ENCODE assay signal across 15 mouse cellular contexts in genomic region chr1:37630412-37631210, GRCm38 (mm10).
"Had no signal": no experiment of that assay in that cellular context is flagged by ENCODE, and none has a peak within 500 bp of the region (broad histone marks: within the 10 kb centered on the region; RNA-seq: fewer than 3 reads in every experiment).

No protein-coding gene starts in this region.

- H3K4me1 ChIP-seq: kidney, embryonic 15.5 days; liver, embryonic 12.5 days; midbrain, embryonic 12.5 days; neural tube, embryonic 13.5 days had no signal

- H3K4me2 ChIP-seq: kidney, embryonic 15.5 days; limb, embryonic 13.5 days; liver, embryonic 12.5 days; midbrain, embryonic 12.5 days; neural tube, embryonic 13.5 days had no signal

- DNase-seq: kidney, adult 2 months; kidney, postnatal 14 days; left cerebral cortex, postnatal 4 days; retina, postnatal 1 day; right cerebral cortex, postnatal 14 days; thymus, adult 18-20 months; thymus, postnatal 14 days had no signal

- H3K4me3 ChIP-seq: kidney, embryonic 15.5 days; limb, embryonic 13.5 days; liver, embryonic 12.5 days; midbrain, embryonic 12.5 days; neural tube, embryonic 13.5 days had no signal

- H3K36me3 ChIP-seq: kidney, embryonic 15.5 days; limb, embryonic 13.5 days; liver, embryonic 12.5 days; midbrain, embryonic 12.5 days; neural tube, embryonic 13.5 days had no signal

- H3K9ac ChIP-seq: kidney, embryonic 15.5 days; limb, embryonic 13.5 days; liver, embryonic 12.5 days; midbrain, embryonic 12.5 days; neural tube, embryonic 13.5 days had no signal

- H3K27ac ChIP-seq: hindbrain, postnatal 0 days; kidney, embryonic 15.5 days; limb, embryonic 13.5 days; liver, embryonic 12.5 days; macrophage; midbrain, embryonic 12.5 days; neural tube, embryonic 13.5 days had no signal

- H3K9me3 ChIP-seq: kidney, embryonic 15.5 days; limb, embryonic 13.5 days; liver, embryonic 12.5 days; midbrain, embryonic 12.5 days; neural tube, embryonic 13.5 days had no signal

- H3K27me3 ChIP-seq: kidney, embryonic 15.5 days; limb, embryonic 13.5 days; liver, embryonic 12.5 days; midbrain, embryonic 12.5 days; neural tube, embryonic 13.5 days had no signal

- ATAC-seq: hindbrain, postnatal 0 days; liver, embryonic 12.5 days; midbrain, embryonic 16.5 days had no signal
